16 mouse cellular contexts compared by ENCODE assay signal in genomic region chr2:171969311-171969905, GRCm38 (mm10).
DNase-seq lines count a peak whose midpoint lies in the region; ATAC-seq and TF ChIP-seq lines count a peak whose summit lies in the region.
"Had no signal": no experiment of that assay in that cellular context is flagged by ENCODE, and none has a peak within 500 bp of the region (broad histone marks: within the 10 kb centered on the region; RNA-seq: fewer than 3 reads in every experiment).

No protein-coding gene starts in this region.

- H3K4me1 ChIP-seq in embryonic facial prominence, embryonic 14.5 days (ENCODE audit: control insufficient read depth, insufficient read depth, low read length) = no peaks in the 10 kb centered on the region
- no peaks in the 10 kb centered on the region for H3K4me1 ChIP-seq in embryonic facial prominence, embryonic 10.5 days
- H3K4me1 ChIP-seq in lung, embryonic 16.5 days (replicated peaks; ENCODE audit: control insufficient read depth, insufficient read depth, low read length) = no peaks in the 10 kb centered on the region
- no peaks in the 10 kb centered on the region for H3K4me1 ChIP-seq in lung, postnatal 0 days (ENCODE audit: insufficient read depth, low read depth, low read length)
- H3K4me1 ChIP-seq: forebrain, embryonic 13.5 days; liver, embryonic 12.5 days had no signal

- H3K9me3 ChIP-seq in embryonic facial prominence, embryonic 14.5 days (ENCODE audit: control insufficient read depth, low read length) = no peaks in the 10 kb centered on the region
- H3K9me3 ChIP-seq in embryonic facial prominence, embryonic 10.5 days = no peaks in the 10 kb centered on the region
- H3K9me3 ChIP-seq in lung, embryonic 16.5 days (ENCODE audit: control insufficient read depth, low read length) = no peaks in the 10 kb centered on the region
- no peaks in the 10 kb centered on the region for H3K9me3 ChIP-seq in lung, postnatal 0 days (ENCODE audit: low read length)
- H3K9me3 ChIP-seq: embryonic facial prominence, embryonic 15.5 days; forebrain, embryonic 13.5 days had no signal

- ATAC-seq in embryonic facial prominence, embryonic 14.5 days (ENCODE audit: low read depth) = no peak
- ATAC-seq in lung, embryonic 16.5 days (ENCODE audit: low read depth) = peak; percentile 43; the same call in 1 of the 2 replicates
- ATAC-seq in lung, postnatal 0 days = no peak
- ATAC-seq: forebrain, embryonic 13.5 days; liver, embryonic 12.5 days had no signal

- TF ChIP-seq EP300 in lung, postnatal 0 days (IDR thresholded peaks at IDR 0.05) = no peak

- H3K4me3 ChIP-seq in embryonic facial prominence, embryonic 14.5 days (ENCODE audit: low read depth, low read length) = no peak overlapping the region
- H3K4me3 ChIP-seq in embryonic facial prominence, embryonic 10.5 days = no peak overlapping the region
- H3K4me3 ChIP-seq in lung, embryonic 16.5 days (ENCODE audit: low read length) = no peak overlapping the region
- H3K4me3 ChIP-seq in lung, postnatal 0 days (ENCODE audit: low read depth, low read length) = no peak overlapping the region
- H3K4me3 ChIP-seq: embryonic facial prominence, embryonic 15.5 days; forebrain, embryonic 13.5 days; liver, embryonic 12.5 days had no signal

- no peak overlapping the region for H3K4me2 ChIP-seq in embryonic facial prominence, embryonic 14.5 days (ENCODE audit: low read depth, low read length)
- H3K4me2 ChIP-seq in lung, embryonic 16.5 days (ENCODE audit: low read depth, low read length) = no peak overlapping the region
- H3K4me2 ChIP-seq in lung, postnatal 0 days (replicated peaks; ENCODE audit: low read depth, low read length) = no peak overlapping the region
- H3K4me2 ChIP-seq: embryonic facial prominence, embryonic 15.5 days; forebrain, embryonic 13.5 days; liver, embryonic 12.5 days had no signal

- 59% methylated on average over 13 of the region's 13 CpGs for WGBS in embryonic facial prominence, embryonic 14.5 days
- 67% methylated on average over 13 of the region's 13 CpGs for WGBS in embryonic facial prominence, embryonic 10.5 days
- 50% methylated on average over 13 of the region's 13 CpGs for WGBS in lung, embryonic 16.5 days
- 53% methylated on average over 12 of the region's 13 CpGs for WGBS in lung, postnatal 0 days

- DNase-seq in embryonic facial prominence, embryonic 14.5 days (ENCODE audit: low spot score) = peak; percentile 14
- DNase-seq in embryonic facial prominence, embryonic 10.5 days (ENCODE audit: low spot score) = no peak
- no peak for DNase-seq in lung, postnatal 0 days (ENCODE audit: low spot score)
- peak; percentile 61 for DNase-seq in adrenal gland, adult 8-10 months
- DNase-seq in heart, postnatal 4 days = peak; percentile 26
- DNase-seq in right cerebral cortex, adult 18-20 months = no peak
- no peak for DNase-seq in urinary bladder, postnatal 10 days (ENCODE audit: low spot score)
- DNase-seq: cerebellum, postnatal 36 days; lung, postnatal 4 days; midbrain, embryonic 14.5 days had no signal

- TF ChIP-seq CTCF in lung, postnatal 0 days (IDR thresholded peaks at IDR 0.05) = no peak

- H3K27ac ChIP-seq in embryonic facial prominence, embryonic 14.5 days (replicated peaks; ENCODE audit: low read depth, low read length) = no peak overlapping the region
- H3K27ac ChIP-seq in embryonic facial prominence, embryonic 10.5 days (replicated peaks) = no peak overlapping the region
- H3K27ac ChIP-seq in lung, embryonic 16.5 days (ENCODE audit: low read length) = no peak overlapping the region
- H3K27ac ChIP-seq in lung, postnatal 0 days (ENCODE audit: low read length) = no peak overlapping the region
- H3K27ac ChIP-seq: embryonic facial prominence, embryonic 15.5 days; forebrain, embryonic 13.5 days; kidney, postnatal 0 days; liver, embryonic 12.5 days had no signal

- no peaks in the 10 kb centered on the region for H3K27me3 ChIP-seq in embryonic facial prominence, embryonic 14.5 days (replicated peaks; ENCODE audit: control insufficient read depth, insufficient read depth, low read length)
- H3K27me3 ChIP-seq in embryonic facial prominence, embryonic 10.5 days (replicated peaks; ENCODE audit: low read depth, poor library complexity, severe bottlenecking) = no peaks in the 10 kb centered on the region
- H3K27me3 ChIP-seq in lung, embryonic 16.5 days (ENCODE audit: control insufficient read depth, insufficient read depth, low read depth, low read length) = no peaks in the 10 kb centered on the region
- H3K27me3 ChIP-seq in lung, postnatal 0 days (replicated peaks; ENCODE audit: insufficient read depth, low read length) = no peaks in the 10 kb centered on the region
- H3K27me3 ChIP-seq: embryonic facial prominence, embryonic 15.5 days; forebrain, embryonic 13.5 days; liver, embryonic 12.5 days had no signal

- no peak overlapping the region for H3K9ac ChIP-seq in embryonic facial prominence, embryonic 14.5 days (ENCODE audit: low read depth, low read length)
- no peak overlapping the region for H3K9ac ChIP-seq in lung, embryonic 16.5 days (ENCODE audit: low read length)
- no peak overlapping the region for H3K9ac ChIP-seq in lung, postnatal 0 days (replicated peaks; ENCODE audit: low read depth)
- H3K9ac ChIP-seq: embryonic facial prominence, embryonic 15.5 days; forebrain, embryonic 13.5 days; liver, embryonic 12.5 days had no signal

- H3K36me3 ChIP-seq in embryonic facial prominence, embryonic 14.5 days (ENCODE audit: control insufficient read depth, insufficient read depth, low read length) = no peaks in the 10 kb centered on the region
- no peaks in the 10 kb centered on the region for H3K36me3 ChIP-seq in embryonic facial prominence, embryonic 10.5 days (replicated peaks)
- H3K36me3 ChIP-seq in lung, embryonic 16.5 days (ENCODE audit: control insufficient read depth, insufficient read depth, low read length) = no peaks in the 10 kb centered on the region
- H3K36me3 ChIP-seq in lung, postnatal 0 days (ENCODE audit: insufficient read depth, low read length) = no peaks in the 10 kb centered on the region
- H3K36me3 ChIP-seq: embryonic facial prominence, embryonic 15.5 days; G1E; liver, embryonic 12.5 days had no signal

Comparison
In these comparisons a context has a peak if more than half of its experiments do, and no peak if none do; other contexts are left out.
1. DNase-seq: peak in embryonic facial prominence, embryonic 14.5 days (single experiment), adrenal gland, adult 8-10 months (single experiment) and heart, postnatal 4 days (single experiment); none in embryonic facial prominence, embryonic 10.5 days (single experiment), lung, postnatal 0 days (single experiment), right cerebral cortex, adult 18-20 months (single experiment) and urinary bladder, postnatal 10 days (single experiment).